Mouse (Mus musculus) intestine, postnatal 0 days (tissue): ENCODE results near the gene Plek2. TPM values are rescaled to one million over a fixed set of nuclear protein-coding genes. Genes with fewer than 3 reads are reported as not detected.

Experiments
- ATAC-seq: fragments of 200-750 bp; cut with Nextera tagmentation; 2 replicates; pipeline ENCODE4 v1.8.0; 2017; ENCODE audit warnings: mild to moderate bottlenecking, moderate TSS enrichment, moderate library complexity
- H3K27ac ChIP-seq: fragments of 300-500 bp; sonication (generic); 2 replicates; pipeline ENCODE4 v1.5.1; 2014; ENCODE audit warnings: mild to moderate bottlenecking, low read depth, low read length, moderate library complexity
- H3K27me3 ChIP-seq: fragments of 300-500 bp; sonication (generic); replicated peaks from 2 replicates; pipeline ENCODE4 v1.6.1; 2014; ENCODE audit warnings: low read length, mixed read lengths; ENCODE audit not compliant: control insufficient read depth, insufficient read depth
- H3K36me3 ChIP-seq: fragments of 300-500 bp; sonication (generic); 2 replicates; pipeline ENCODE4 v1.6.1; 2014; ENCODE audit warnings: mild to moderate bottlenecking, moderate library complexity; ENCODE audit not compliant: control insufficient read depth, insufficient read depth
- H3K4me1 ChIP-seq: fragments of 300-500 bp; sonication (generic); replicated peaks from 2 replicates; pipeline ENCODE4 v1.6.1; 2014; ENCODE audit warnings: antibody characterized with exemption, low read length, mixed read lengths; ENCODE audit not compliant: control insufficient read depth, insufficient read depth
- H3K4me2 ChIP-seq: fragments of 300-500 bp; sonication (generic); replicated peaks from 2 replicates; pipeline ENCODE4 v1.6.1; 2014; ENCODE audit warnings: low read depth, mild to moderate bottlenecking, moderate library complexity
- H3K4me3 ChIP-seq: fragments of 300-500 bp; sonication (generic); 2 replicates; pipeline ENCODE4 v1.5.1; 2014; ENCODE audit warnings: low read depth, low read length
- H3K9ac ChIP-seq: fragments of 300-500 bp; sonication (generic); 2 replicates; pipeline ENCODE4 v1.6.1; 2014; ENCODE audit warnings: mild to moderate bottlenecking, low read depth, low read length
- H3K9me3 ChIP-seq: fragments of 300-500 bp; sonication (generic); 2 replicates; pipeline ENCODE4 v1.6.1; 2016; ENCODE audit warnings: mixed run types; ENCODE audit not compliant: control insufficient read depth
- CTCF ChIP-seq: sonication (generic); IDR thresholded peaks from 2 replicates; pipeline ENCODE4 v1.5.1; 2016; ENCODE audit warnings: low read depth, mild to moderate bottlenecking, control low read depth, antibody characterized with exemption, moderate library complexity
- WGBS: fragments of 180-500 bp; shearing (Covaris S2); extraction: QIAGEN DNeasy Blood & Tissue Kit; methylation state at CpG from one replicate; pipeline ENCODE4 v1.1.7; 2014; 5-methylcytosine and 5-hydroxymethylcytosine counted together
- polyA plus RNA-seq: library from polyadenylated mRNA; unstranded; fragments of >200 nt; fragmentation: Nextera tagmentation; extraction: Ambion mirVana; gene quantifications from 2 replicates; pipeline ENCODE4 v1.2.1, GENCODE M21; 2015

Gene Plek2
- polyA plus RNA-seq: 21.5 and 23.5 TPM in 2 replicates

DNA sequence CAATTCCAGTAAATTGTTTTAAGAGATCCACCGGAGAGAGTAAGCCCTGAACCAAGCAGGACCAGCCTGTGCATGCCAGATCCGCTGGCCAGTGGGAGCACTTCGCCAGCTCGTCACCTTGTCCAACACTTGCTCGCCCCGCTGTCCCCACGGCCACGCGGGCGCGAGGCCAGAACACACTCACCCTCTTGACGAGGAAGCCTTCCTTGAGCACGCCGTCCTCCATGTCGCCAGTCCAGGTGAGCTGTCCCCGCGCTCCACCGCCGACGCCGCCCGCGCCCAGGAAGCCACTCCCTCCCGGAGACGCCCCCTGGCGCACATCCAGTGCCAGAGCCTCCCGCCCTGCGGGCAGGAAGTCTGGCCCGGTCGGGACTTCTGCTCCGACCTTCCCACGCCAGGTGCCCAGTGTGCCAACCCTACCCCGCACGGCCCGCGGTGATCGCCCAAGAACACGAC, at the start of gene Plek2:
Plek2 (minus strand) TSS at position 258 of the 456 bp plus-strand sequence.
- H3K36me3 ChIP-seq: no peaks in the 10 kb centered on the region
- 3% methylated on average over 38 of the region's 38 CpGs for WGBS
- peaks cover 2% of the 10 kb centered on the region; the same call in 1 of the 2 replicates for H3K4me1 ChIP-seq
- H3K9me3 ChIP-seq: no peaks in the 10 kb centered on the region
- H3K4me2 ChIP-seq: peak within 1 kb of the TSS; percentile 85
- peak; percentile 64 for ATAC-seq
- H3K4me3 ChIP-seq: peak within 1 kb of the TSS; percentile 47
- H3K9ac ChIP-seq: peak within 1 kb of the TSS; percentile 42
- peak; percentile 73 for TF ChIP-seq CTCF
- H3K27ac ChIP-seq: no peak within 1 kb of the TSS
- H3K27me3 ChIP-seq: no peaks in the 10 kb centered on the region

DNA sequence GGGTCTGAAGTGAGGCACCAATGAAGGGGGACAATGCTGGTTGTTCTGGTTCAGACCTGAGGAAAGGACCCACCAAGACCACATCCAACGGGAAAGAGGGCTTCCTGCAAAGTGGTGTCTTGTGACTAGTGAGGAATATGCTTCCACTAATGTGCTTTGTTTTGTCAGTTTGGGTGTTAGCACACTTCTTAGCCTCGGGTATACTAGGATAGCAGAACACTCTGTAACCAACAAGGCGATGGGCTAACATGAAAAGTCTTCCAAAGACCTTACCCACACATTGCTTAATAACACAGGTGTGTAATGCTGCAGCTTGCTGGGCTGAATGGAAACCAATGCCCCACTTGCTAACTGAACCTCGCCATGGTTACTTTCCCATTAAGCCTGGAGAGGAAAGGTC, 49.6 kb upstream of the Plek2 start:
- Histone ChIP-seq H3K27ac (no peak overlapping the region), H3K9me3 (no peaks in the 10 kb centered on the region), H3K27me3 (no peaks in the 10 kb centered on the region), H3K4me3 (no peak overlapping the region), H3K9ac (no peak overlapping the region), H3K4me1 (no peaks in the 10 kb centered on the region), H3K4me2 (no peak overlapping the region), H3K36me3 (no peaks in the 10 kb centered on the region)
- TF ChIP-seq CTCF: no peak
- 89% methylated on average over 4 of the region's 4 CpGs for WGBS
- no peak for ATAC-seq

DNA sequence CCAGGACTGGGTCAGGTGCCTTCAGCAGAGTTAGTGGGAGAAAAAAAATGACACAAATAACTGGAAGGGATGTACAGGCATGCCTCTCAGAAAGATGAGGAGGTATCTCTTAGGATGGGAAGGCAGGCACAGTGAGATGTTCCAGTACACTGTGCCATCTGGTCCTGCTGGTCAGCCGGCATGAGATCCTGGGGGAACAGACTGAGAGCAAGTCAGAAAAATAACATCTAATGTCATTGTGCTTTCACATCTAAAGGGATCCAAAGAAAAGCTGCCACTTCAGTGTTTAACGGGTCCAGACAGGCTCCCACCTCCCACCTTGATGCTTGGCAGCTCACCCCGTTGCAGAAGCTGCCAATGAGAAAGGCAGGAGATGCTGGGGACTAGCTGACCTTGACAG, 45.7 kb upstream of the Plek2 start:
- no peak overlapping the region for H3K27ac ChIP-seq
- no peak overlapping the region for H3K9ac ChIP-seq
- WGBS: 73% methylated on average over 3 of the region's 3 CpGs
- ATAC-seq: no peak
- no peak for TF ChIP-seq CTCF
- H3K27me3 ChIP-seq: no peaks in the 10 kb centered on the region
- H3K4me3 ChIP-seq: no peak overlapping the region
- no peak overlapping the region for H3K4me2 ChIP-seq
- H3K4me1 ChIP-seq: no peaks in the 10 kb centered on the region
- H3K9me3 ChIP-seq: no peaks in the 10 kb centered on the region
- no peaks in the 10 kb centered on the region for H3K36me3 ChIP-seq

DNA sequence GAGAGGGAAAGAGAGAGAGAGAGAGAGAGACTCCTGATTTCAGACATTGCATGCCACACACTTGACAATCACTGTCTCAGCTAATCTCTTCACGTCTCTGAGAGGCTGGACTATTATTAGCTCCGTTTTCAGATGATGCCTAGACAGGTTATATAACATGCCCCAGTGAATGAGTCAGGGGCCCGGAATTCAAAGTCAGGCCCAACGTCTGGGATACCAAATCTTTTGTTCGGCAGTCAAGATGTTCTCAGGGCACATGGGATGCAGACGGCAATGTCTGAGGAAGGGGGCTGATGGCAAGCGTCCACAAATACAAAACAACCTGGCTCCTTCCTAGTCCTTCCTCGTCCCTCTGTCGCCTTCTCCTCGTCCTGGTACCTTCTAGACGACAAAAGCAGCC, 45.3 kb upstream of the Plek2 start:
- Histone ChIP-seq H3K4me3 (no peak overlapping the region), H3K9ac (no peak overlapping the region), H3K4me2 (no peak overlapping the region), H3K9me3 (no peaks in the 10 kb centered on the region), H3K27ac (no peak overlapping the region), H3K36me3 (no peaks in the 10 kb centered on the region), H3K27me3 (no peaks in the 10 kb centered on the region), H3K4me1 (no peaks in the 10 kb centered on the region)
- TF ChIP-seq CTCF: no peak
- ATAC-seq: no peak
- 63% methylated on average over 11 of the region's 11 CpGs for WGBS

DNA sequence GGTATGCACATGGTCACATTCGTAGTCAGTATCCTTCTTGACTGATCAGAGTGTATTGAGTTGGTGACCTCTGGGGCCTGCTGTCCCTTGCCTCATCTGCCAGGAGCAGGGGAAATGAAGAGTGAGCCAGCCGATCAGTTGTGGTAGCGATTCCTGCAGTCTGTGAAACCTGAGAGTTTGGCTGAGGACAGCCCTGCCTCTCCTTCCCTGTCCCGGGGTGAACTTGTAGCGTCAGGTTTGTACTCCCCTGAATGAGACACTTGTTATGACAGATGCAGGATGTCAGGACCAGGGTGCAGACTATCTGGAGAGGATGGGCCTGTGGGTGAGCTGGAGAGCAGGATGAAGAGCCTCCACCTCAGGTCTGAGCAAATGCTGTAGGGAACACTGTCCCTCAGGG, 40.9 kb upstream of the Plek2 start:
- Histone ChIP-seq H3K4me1 (no peaks in the 10 kb centered on the region), H3K27ac (no peak overlapping the region), H3K4me2 (no peak overlapping the region), H3K36me3 (no peaks in the 10 kb centered on the region), H3K27me3 (no peaks in the 10 kb centered on the region), H3K9ac (no peak overlapping the region), H3K4me3 (no peak overlapping the region), H3K9me3 (no peaks in the 10 kb centered on the region)
- ATAC-seq: no peak
- WGBS: 70% methylated on average over 5 of the region's 5 CpGs
- no peak for TF ChIP-seq CTCF

DNA sequence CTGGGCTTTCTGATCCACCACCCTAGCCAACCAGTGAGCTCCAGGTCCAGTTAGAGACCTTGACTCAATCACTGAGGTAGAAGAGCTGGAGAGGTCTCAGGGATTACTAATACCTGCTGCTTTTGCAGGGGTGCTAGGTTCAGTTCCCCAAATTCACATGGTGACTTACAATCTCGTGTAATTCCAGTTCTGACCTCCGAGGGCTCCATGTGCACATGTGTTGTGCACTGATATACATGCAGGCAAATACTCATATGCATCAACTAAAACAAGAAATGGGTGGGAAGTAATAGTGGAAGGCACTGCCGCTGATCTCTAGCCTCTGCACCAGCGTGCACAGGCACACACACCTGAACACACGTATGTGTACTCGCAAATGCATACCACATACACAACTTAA, 40.4 kb upstream of the Plek2 start:
- no peaks in the 10 kb centered on the region for H3K36me3 ChIP-seq
- whole genome bisulfite sequencing: 76% methylated on average over 6 of the region's 6 CpGs

DNA sequence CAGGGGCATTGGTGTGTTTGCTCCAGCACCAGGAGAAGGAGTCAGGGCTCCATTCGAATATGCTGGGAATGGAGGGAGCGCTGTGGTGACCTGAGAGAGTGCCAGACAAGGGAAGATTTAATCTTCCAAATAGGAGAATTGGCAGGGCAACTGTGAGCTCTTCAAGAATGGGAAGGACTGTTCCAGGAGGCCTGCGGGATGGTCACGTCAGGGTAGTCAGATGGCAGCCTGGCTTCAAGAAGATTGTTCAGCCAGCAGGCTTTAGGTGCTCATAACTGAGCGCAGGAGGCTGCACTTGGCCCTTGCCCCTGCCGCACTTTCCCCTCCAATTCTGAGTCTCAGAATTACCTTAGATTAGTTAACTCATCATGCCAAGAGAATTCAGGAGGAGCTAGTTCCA, 36.2 kb upstream of the Plek2 start:
- ATAC-seq: no peak
- no peaks in the 10 kb centered on the region for H3K27me3 ChIP-seq
- H3K9me3 ChIP-seq: no peaks in the 10 kb centered on the region
- no peak overlapping the region for H3K4me3 ChIP-seq
- no peak overlapping the region for H3K27ac ChIP-seq
- 88% methylated on average over 6 of the region's 6 CpGs for WGBS
- no peaks in the 10 kb centered on the region for H3K36me3 ChIP-seq
- no peak for TF ChIP-seq CTCF
- no peak overlapping the region for H3K9ac ChIP-seq
- no peaks in the 10 kb centered on the region for H3K4me1 ChIP-seq
- no peak overlapping the region for H3K4me2 ChIP-seq

More for the DNA sequence above, 40.4 kb upstream of the Plek2 start:
- Histone ChIP-seq H3K27me3 (no peaks in the 10 kb centered on the region), H3K4me2 (no peak overlapping the region), H3K27ac (no peak overlapping the region), H3K9ac (no peak overlapping the region), H3K4me1 (no peaks in the 10 kb centered on the region), H3K4me3 (no peak overlapping the region), H3K9me3 (no peaks in the 10 kb centered on the region)
- ATAC-seq: no peak
- TF ChIP-seq CTCF: peak; percentile 59
